Mouse (Mus musculus) midbrain, embryonic 12.5 days (tissue): Measurements from ENCODE around the gene Gm15557. TPM values are rescaled to one million over a fixed set of nuclear protein-coding genes. Genes with fewer than 3 reads are reported as not detected.

Experiments
- polyA plus RNA-seq: library from polyadenylated mRNA; unstranded; fragments of >200 nt; fragmentation: Nextera tagmentation; extraction: Ambion mirVana; gene quantifications from 2 replicates; pipeline ENCODE4 v1.2.1, GENCODE M21; 2016

Gm15557 gene
- polyA plus RNA-seq, 1 experiment from 2014 or later, result not detected

Other genes with a start within 250 kb of the Gm15557 start
- gene Trpc4ap, start 248.3 kb upstream of the Gm15557 start, polyA plus RNA-seq, result 179 and 181 TPM in 2 replicates
- 37.1 and 37.6 TPM in 2 replicates for gene Edem2, start 211.3 kb upstream of the Gm15557 start, polyA plus RNA-seq
- not detected in 2 replicates for gene Gm17581, start 204.9 kb upstream of the Gm15557 start, polyA plus RNA-seq
- gene Procr, start 189.6 kb upstream of the Gm15557 start, polyA plus RNA-seq, result 3.1 and 3.7 TPM in 2 replicates
- 4.9 and 5.2 TPM in 2 replicates for gene Mmp24, start 165.4 kb upstream of the Gm15557 start, polyA plus RNA-seq
- 14.4 and 14.7 TPM in 2 replicates for gene BC029722, start 121.3 kb upstream of the Gm15557 start, polyA plus RNA-seq
- gene Eif6, start 113.8 kb upstream of the Gm15557 start, polyA plus RNA-seq, result 165 and 179 TPM in 2 replicates
- gene Fam83c, start 105.9 kb upstream of the Gm15557 start, polyA plus RNA-seq, result 0.26 and 0.47 TPM in 2 replicates
- 73.7 and 87.6 TPM in 2 replicates for gene Uqcc1, start 10.4 kb upstream of the Gm15557 start, polyA plus RNA-seq
- gene Gdf5, start 4.6 kb downstream of the Gm15557 start, polyA plus RNA-seq, result 0.59 and 1.0 TPM in 2 replicates
- 26.3 and 27.3 TPM in 2 replicates for gene Cep250, start 15.7 kb downstream of the Gm15557 start, polyA plus RNA-seq
- gene 6430550D23Rik, start 67.2 kb downstream of the Gm15557 start, polyA plus RNA-seq, result 1.2 and 1.9 TPM in 2 replicates
- 220 and 236 TPM in 2 replicates for gene Ergic3, start 67.3 kb downstream of the Gm15557 start, polyA plus RNA-seq
- not detected in 2 replicates for gene Fer1l4, start 112.2 kb downstream of the Gm15557 start, polyA plus RNA-seq
- gene Spag4, start 124.4 kb downstream of the Gm15557 start, polyA plus RNA-seq, result 8.6 and 8.9 TPM in 2 replicates
- 53.2 and 55.5 TPM in 2 replicates for gene Cpne1, start 171.2 kb downstream of the Gm15557 start, polyA plus RNA-seq
- gene Rbm12, start 171.2 kb downstream of the Gm15557 start, polyA plus RNA-seq, result 47.4 and 49.5 TPM in 2 replicates
- gene Gm28036, start 186.4 kb downstream of the Gm15557 start, polyA plus RNA-seq, result 24.0 and 33.3 TPM in 2 replicates
- 422 and 434 TPM in 2 replicates for gene Romo1, start 203.3 kb downstream of the Gm15557 start, polyA plus RNA-seq
- 32.1 and 32.7 TPM in 2 replicates for gene Nfs1, start 203.5 kb downstream of the Gm15557 start, polyA plus RNA-seq
- gene Rbm39, start 239.5 kb downstream of the Gm15557 start, polyA plus RNA-seq, result 697 and 698 TPM in 2 replicates